Mouse (Mus musculus): ENCODE measurements around the gene Numa1. TPM values are rescaled to one million over a fixed set of nuclear protein-coding genes. Genes with fewer than 3 reads are reported as not detected.
A peak's percentile ranks its signal among the peaks of the same experiment; 100 is the strongest.

The Numa1 gene
- total and polyA plus RNA-seq, 2 experiments from 2014 or later = 26.5 to 82.9 TPM

DNA sequence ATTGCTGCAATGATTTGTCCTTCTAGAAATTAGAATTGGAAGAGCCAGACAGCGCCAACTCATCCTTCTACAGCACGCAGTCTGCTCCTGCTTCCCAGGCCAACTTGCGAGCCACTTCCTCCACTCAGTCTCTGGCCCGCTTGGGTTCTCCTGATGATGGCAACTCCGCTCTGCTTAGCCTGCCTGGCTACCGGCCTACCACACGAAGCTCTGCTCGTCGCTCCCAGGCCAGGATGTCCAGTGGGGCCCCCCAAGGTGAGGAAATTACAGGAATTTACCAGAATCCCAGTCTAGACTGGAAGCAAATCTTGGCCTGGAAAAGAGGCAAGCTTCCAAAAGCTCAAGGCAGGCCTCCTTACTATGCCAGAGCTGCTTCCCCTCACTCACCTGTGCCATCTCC is 77.9 kb downstream of the Numa1 start:
- H3K27ac ChIP-seq = no peak overlapping the region
- WGBS = 85% methylated on average over 9 of the region's 9 CpGs
- H3K36me3 ChIP-seq (ENCODE audit: insufficient read depth, low read length) = peaks cover 89% of the 10 kb centered on the region
- DNase-seq (ENCODE audit: low spot score) (no peak), ATAC-seq (no peak)
- no peak overlapping the region for H3K4me2 ChIP-seq (ENCODE audit: low read depth, low read length)
- no peak overlapping the region for H3K9ac ChIP-seq (replicated peaks; ENCODE audit: low read length)
- no peaks in the 10 kb centered on the region for H3K4me1 ChIP-seq (ENCODE audit: insufficient read depth, low read length)
- no peak for TF ChIP-seq CTCF (IDR thresholded peaks at IDR 0.05; ENCODE audit: low read depth)
- no peaks in the 10 kb centered on the region for H3K9me3 ChIP-seq (ENCODE audit: low read length)
- no peak overlapping the region for H3K4me3 ChIP-seq (ENCODE audit: low read length)
- no peaks in the 10 kb centered on the region for H3K27me3 ChIP-seq (ENCODE audit: insufficient read depth, low read length)

DNA sequence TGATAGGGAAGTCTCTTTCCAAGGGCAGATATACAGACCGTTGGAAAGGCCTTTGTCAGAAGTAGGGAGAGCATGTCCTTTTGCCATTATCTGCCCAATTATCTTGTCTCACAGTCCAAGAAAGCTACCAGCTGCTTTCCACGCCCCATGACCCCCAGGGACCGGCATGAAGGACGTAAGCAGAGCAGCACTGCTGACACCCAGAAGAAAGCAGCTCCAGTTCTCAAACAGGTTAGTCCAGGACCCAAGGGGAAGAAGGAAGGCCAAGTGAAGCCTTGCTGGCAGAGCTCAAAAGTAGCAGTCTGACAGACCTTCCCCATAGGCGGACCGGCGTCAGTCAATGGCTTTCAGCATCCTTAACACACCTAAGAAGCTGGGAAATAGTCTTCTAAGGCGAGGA is 79.5 kb downstream of the Numa1 start:
- no peak for ATAC-seq

DNA sequence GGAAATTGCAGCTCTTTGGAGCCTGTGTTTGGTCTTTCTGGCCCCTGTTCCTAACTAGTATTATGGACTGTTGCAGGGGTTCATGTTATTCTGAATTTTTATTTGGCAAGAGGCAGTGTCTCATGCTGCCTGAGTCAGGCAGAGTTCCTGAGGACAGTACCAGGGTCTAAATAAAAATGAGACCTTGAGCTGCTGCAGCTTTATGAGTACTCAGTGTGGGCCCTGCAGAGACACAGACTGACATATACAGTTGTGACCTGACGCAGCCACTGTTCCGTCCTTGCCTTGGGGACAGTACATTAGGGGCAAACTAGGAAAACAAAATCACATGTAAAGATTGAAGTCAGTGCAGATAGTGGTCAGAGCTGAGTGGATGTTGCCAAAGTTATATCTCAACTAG is 81.1 kb downstream of the Numa1 start:
- H3K9me3 ChIP-seq (ENCODE audit: low read length) = no peaks in the 10 kb centered on the region
- H3K4me2 ChIP-seq (ENCODE audit: low read depth, low read length) = no peak overlapping the region
- H3K36me3 ChIP-seq (ENCODE audit: insufficient read depth, low read length) = peaks cover 72% of the 10 kb centered on the region
- no peaks in the 10 kb centered on the region for H3K4me1 ChIP-seq (ENCODE audit: insufficient read depth, low read length)
- TF ChIP-seq CTCF (IDR thresholded peaks at IDR 0.05; ENCODE audit: low read depth) = no peak
- no peak overlapping the region for H3K27ac ChIP-seq
- no peak overlapping the region for H3K4me3 ChIP-seq (ENCODE audit: low read length)
- no peak overlapping the region for H3K9ac ChIP-seq (replicated peaks; ENCODE audit: low read length)
- no peaks in the 10 kb centered on the region for H3K27me3 ChIP-seq (ENCODE audit: insufficient read depth, low read length)
- no peak for DNase-seq (ENCODE audit: low spot score)
- WGBS = 83% methylated on average over 2 of the region's 2 CpGs
- no peak for ATAC-seq

More for the DNA sequence above, 79.5 kb downstream of the Numa1 start:
- Histone ChIP-seq H3K4me1 (ENCODE audit: insufficient read depth, low read length) (no peaks in the 10 kb centered on the region), H3K4me3 (ENCODE audit: low read length) (no peak overlapping the region), H3K27me3 (ENCODE audit: insufficient read depth, low read length) (no peaks in the 10 kb centered on the region), H3K4me2 (ENCODE audit: low read depth, low read length) (no peak overlapping the region), H3K36me3 (ENCODE audit: insufficient read depth, low read length) (peaks cover 87% of the 10 kb centered on the region), H3K27ac (no peak overlapping the region), H3K9me3 (ENCODE audit: low read length) (no peaks in the 10 kb centered on the region), H3K9ac (replicated peaks; ENCODE audit: low read length) (no peak overlapping the region)
- TF ChIP-seq CTCF (IDR thresholded peaks at IDR 0.05; ENCODE audit: low read depth) = no peak
- no peak for DNase-seq (ENCODE audit: low spot score)
- WGBS = 81% methylated on average over 8 of the region's 8 CpGs

DNA sequence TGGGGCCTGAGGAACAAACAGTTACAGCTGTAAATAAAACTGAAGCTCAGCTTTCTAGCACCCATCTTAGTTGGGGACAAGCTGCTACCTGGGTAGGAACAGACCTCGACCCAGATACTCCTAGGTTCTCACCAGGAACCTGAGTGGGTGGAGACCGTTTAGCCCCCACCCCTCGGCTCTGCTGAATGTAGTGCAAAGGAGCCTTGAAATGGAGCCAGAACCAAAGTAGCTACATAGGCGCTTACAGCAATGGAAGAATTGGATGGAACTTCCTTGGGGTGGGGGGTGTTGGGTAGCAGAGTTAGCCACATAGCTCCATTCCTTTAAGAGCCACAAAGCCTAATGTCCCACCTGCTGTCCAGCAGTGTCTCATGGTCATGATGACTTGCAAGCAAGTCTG is 83.0 kb downstream of the Numa1 start:
- 86% methylated on average over 4 of the region's 4 CpGs for WGBS
- ATAC-seq (no peak), DNase-seq (ENCODE audit: low spot score) (no peak)
- no peak for TF ChIP-seq CTCF (IDR thresholded peaks at IDR 0.05; ENCODE audit: low read depth)
- H3K27me3 ChIP-seq (ENCODE audit: insufficient read depth, low read length) = no peaks in the 10 kb centered on the region
- H3K36me3 ChIP-seq (ENCODE audit: insufficient read depth, low read length) = peaks cover 52% of the 10 kb centered on the region
- no peaks in the 10 kb centered on the region for H3K4me1 ChIP-seq (ENCODE audit: insufficient read depth, low read length)
- H3K4me3 ChIP-seq (ENCODE audit: low read length) = no peak overlapping the region
- H3K27ac ChIP-seq = peak overlapping the region; percentile 48; the same call in 1 of the 2 replicates
- H3K9ac ChIP-seq (replicated peaks; ENCODE audit: low read length) = no peak overlapping the region
- H3K4me2 ChIP-seq (ENCODE audit: low read depth, low read length) = no peak overlapping the region
- no peaks in the 10 kb centered on the region for H3K9me3 ChIP-seq (ENCODE audit: low read length)

DNA sequence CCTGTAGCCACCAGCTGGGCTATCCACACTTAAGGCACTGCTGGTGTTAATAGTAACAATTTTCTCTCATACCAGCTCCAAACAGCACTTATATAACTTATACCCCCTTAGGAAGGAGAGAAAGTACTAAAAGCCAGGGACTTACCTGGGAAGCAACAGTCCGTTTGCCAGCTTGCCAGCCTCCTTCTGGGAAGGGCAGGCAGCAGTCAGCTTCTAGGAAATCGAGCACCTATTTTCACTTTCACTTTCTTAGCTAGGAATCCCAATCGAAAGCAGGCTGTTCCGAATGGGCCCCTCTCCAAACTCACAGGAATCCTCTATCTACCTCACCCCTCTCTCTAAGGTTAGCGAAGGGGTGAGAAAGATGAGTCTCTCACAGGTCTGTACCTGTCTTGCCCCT is 83.5 kb downstream of the Numa1 start:
- Histone ChIP-seq H3K36me3 (ENCODE audit: insufficient read depth, low read length) (peaks cover 52% of the 10 kb centered on the region), H3K4me2 (ENCODE audit: low read depth, low read length) (no peak overlapping the region)

DNA sequence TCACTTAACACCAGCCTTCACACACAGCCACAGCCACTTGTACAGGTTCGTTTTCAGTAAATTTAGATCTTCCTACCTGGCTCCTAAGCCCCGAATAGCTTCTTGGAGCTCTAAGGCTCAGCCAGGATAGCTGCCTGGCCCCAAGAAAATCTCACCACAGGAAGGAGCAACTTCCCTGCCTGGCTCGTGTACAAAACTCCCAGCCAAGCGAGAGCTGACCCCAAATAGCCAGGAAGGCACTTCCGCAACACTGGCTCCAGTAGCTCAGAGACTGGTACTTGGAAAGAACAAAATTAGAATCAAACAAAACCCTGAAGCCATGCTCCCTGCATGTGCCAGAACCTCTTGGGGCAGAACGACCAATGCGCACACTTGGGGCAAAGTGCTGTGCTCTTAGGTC is 84.1 kb downstream of the Numa1 start:
- ATAC-seq (no peak), DNase-seq (ENCODE audit: low spot score) (no peak)
- no peaks in the 10 kb centered on the region for H3K27me3 ChIP-seq (ENCODE audit: insufficient read depth, low read length)
- no peak for TF ChIP-seq CTCF (IDR thresholded peaks at IDR 0.05; ENCODE audit: low read depth)
- H3K9me3 ChIP-seq (ENCODE audit: low read length) = no peaks in the 10 kb centered on the region
- WGBS = 75% methylated on average over 7 of the region's 7 CpGs
- H3K27ac ChIP-seq = no peak overlapping the region
- no peak overlapping the region for H3K9ac ChIP-seq (replicated peaks; ENCODE audit: low read length)
- no peak overlapping the region for H3K4me2 ChIP-seq (ENCODE audit: low read depth, low read length)
- no peaks in the 10 kb centered on the region for H3K4me1 ChIP-seq (ENCODE audit: insufficient read depth, low read length)
- H3K36me3 ChIP-seq (ENCODE audit: insufficient read depth, low read length) = peaks cover 52% of the 10 kb centered on the region
- H3K4me3 ChIP-seq (ENCODE audit: low read length) = no peak overlapping the region

More for the DNA sequence above, 83.5 kb downstream of the Numa1 start:
- no peak overlapping the region for H3K27ac ChIP-seq
- ATAC-seq = no peak
- DNase-seq (ENCODE audit: low spot score) = no peak
- no peaks in the 10 kb centered on the region for H3K27me3 ChIP-seq (ENCODE audit: insufficient read depth, low read length)
- TF ChIP-seq CTCF (IDR thresholded peaks at IDR 0.05; ENCODE audit: low read depth) = no peak
- H3K4me3 ChIP-seq (ENCODE audit: low read length) = no peak overlapping the region
- WGBS = 87% methylated on average over 5 of the region's 5 CpGs
- no peaks in the 10 kb centered on the region for H3K4me1 ChIP-seq (ENCODE audit: insufficient read depth, low read length)
- no peak overlapping the region for H3K9ac ChIP-seq (replicated peaks; ENCODE audit: low read length)
- H3K9me3 ChIP-seq (ENCODE audit: low read length) = no peaks in the 10 kb centered on the region

DNA sequence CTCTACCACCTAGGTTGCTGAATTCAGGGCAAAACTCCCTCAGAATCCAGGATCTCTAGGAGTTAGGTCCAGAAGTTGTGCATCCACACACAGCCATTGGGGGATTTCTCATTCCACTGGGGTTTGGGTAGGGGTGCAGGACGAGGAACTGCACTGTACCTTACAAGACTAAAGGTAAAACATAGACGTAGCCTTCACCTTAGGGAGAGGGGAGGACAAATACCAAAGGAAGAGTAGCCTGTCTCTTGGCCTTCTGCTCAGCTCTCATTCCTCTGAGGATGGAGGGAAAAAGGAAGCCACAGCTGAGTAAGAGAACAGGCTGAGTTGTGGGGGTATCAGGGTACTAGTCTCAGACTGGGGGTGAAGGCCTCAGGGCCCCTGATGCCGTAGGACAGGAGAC is 84.7 kb downstream of the Numa1 start, which contains the start of gene Il18bp:
Il18bp (minus strand) TSS at position 101 of the 400 bp plus-strand sequence.
- no peaks in the 10 kb centered on the region for H3K9me3 ChIP-seq (ENCODE audit: low read length)
- ATAC-seq = no peak
- WGBS = 89% methylated on average over 3 of the region's 3 CpGs
- H3K4me1 ChIP-seq (ENCODE audit: insufficient read depth, low read length) = no peaks in the 10 kb centered on the region
- H3K27me3 ChIP-seq (ENCODE audit: insufficient read depth, low read length) = no peaks in the 10 kb centered on the region
- H3K27ac ChIP-seq = no peak within 1 kb of the TSS
- H3K36me3 ChIP-seq (ENCODE audit: insufficient read depth, low read length) = peaks cover 52% of the 10 kb centered on the region
- TF ChIP-seq CTCF (IDR thresholded peaks at IDR 0.05; ENCODE audit: low read depth) = no peak
- no peak for DNase-seq (ENCODE audit: low spot score)
- no peak within 1 kb of the TSS for H3K9ac ChIP-seq (replicated peaks; ENCODE audit: low read length)
- no peak within 1 kb of the TSS for H3K4me2 ChIP-seq (ENCODE audit: low read depth, low read length)
- no peak within 1 kb of the TSS for H3K4me3 ChIP-seq (ENCODE audit: low read length)
